Mouse (Mus musculus): Measurements from ENCODE around the gene Frmd4a.
A peak's percentile ranks its signal among the peaks of the same experiment; 100 is the strongest.

Frmd4a gene

DNA sequence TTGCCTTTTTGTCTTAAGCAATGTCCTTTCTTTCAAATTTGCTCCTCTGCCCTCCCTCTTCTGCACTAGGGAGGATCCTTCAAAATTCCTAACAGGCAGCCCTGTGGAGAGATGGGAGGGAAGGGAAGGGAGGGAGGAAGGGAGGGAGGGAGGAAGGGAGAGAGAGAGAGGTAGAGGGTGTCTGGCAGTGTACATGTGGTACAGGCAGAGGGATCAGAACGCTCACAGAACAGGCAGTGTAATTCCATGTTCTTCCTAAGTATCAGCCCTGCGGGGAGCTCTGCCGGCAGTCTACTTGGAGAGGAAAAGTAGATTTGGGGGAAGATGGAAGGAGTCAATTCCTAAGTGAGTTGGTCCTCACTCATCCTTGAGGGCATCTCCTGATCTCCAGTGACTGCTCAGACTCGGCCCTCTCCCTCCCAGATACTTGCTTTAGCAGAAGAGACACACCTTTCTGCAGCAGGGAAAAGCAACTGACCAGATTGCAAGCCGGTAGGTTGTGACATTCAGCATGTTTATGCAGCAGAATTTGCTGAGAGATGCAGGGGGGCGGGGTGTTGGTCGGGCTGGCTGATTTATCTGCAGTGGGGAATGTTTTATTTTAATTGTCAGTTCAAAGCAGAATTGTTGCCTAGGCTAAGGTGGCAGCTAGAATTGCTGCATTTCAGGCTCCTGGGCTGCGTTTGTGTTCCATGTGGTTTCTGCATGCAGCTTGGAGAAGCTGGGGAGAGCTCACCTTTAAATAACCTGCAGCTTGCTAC is at the start of gene Frmd4a:
TSS of gene Frmd4a (plus strand) at position 190 of the 761 bp plus-strand sequence.
- DNase-seq: peak; percentile 32

GRCm38 (mm10) chr2:3988876-3989275 is 28.6 kb upstream of the Frmd4a start:
- no peak for DNase-seq

DNA sequence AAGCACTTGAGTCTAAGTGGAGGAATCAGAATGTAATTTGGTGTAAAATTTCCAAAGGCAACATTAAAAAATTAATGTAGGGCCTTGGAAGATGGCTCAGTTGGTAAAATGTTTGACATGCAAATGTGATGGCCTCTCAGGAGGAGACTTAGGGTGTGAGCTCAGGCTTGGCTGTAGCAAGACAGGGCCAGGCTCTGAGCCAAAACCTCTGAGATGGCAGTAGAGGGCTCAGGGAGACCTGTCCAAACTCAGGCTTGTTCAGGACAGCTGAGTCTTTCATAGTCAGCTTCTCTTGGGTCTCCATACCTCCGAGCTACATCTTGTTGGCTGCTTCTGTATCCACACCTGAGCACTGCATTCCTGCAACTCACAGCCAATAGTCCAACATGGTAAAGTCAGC is 27.1 kb upstream of the Frmd4a start:
- no peak for DNase-seq

GRCm38 (mm10) chr2:4018431-4018876 is 937 bp downstream of the Frmd4a start:
- peak; percentile 44 for DNase-seq

DNA sequence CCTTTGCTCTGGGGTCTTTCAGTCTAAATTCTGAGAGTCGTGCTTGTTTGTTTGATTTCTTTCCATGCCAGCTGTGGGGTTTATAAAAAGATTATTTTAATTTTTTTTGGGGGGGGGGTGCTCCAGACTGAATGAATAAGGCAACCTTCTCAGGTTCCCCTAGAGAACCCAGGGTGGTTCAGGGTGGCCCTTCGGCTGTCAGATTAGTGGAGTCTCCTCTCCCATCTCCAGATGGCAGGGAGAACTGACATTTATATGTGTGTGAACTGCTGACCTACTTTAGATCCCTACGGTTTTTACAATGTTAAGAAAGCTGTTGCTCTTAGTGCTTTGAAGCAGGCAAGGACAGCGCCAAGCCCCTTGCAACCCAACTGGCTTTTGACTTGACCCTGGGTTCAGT is 1.4 kb downstream of the Frmd4a start:
- no peak for DNase-seq

DNA sequence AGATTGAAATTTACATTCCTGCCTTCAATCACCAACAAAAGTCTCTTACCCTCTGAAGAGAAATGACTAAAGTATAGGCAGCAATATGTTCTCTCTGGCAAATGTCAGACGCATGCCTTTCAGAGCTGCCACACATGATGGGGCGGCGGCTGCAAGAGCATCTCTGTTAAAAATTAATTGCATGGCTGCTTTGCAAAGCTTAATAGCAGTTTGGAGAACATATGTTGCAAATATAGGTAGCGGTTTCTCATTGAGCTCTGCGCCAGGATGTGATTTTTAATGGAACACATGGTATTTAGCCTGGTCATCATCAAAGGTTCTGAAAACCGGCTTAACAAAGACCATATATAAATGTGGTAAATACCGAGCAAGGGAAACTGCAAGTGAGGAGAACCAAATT is 7.4 kb downstream of the Frmd4a start:
- no peak for DNase-seq

- DNase-seq: no peak
These were observed 11.7 kb downstream of the Frmd4a start for GRCm38 (mm10) chr2:4029031-4029747.

GRCm38 (mm10) chr2:4036153-4036589 is 18.7 kb downstream of the Frmd4a start:
- DNase-seq: peak; percentile 19

- peak; percentile 35 for DNase-seq
These were observed 19.2 kb downstream of the Frmd4a start for GRCm38 (mm10) chr2:4036651-4037117.

- no peak for DNase-seq
These were observed 24.5 kb downstream of the Frmd4a start for GRCm38 (mm10) chr2:4042009-4042408.

- DNase-seq: no peak
These were observed 38.0 kb downstream of the Frmd4a start for GRCm38 (mm10) chr2:4055481-4055880.

- DNase-seq: peak; percentile 21
These were observed 43.2 kb downstream of the Frmd4a start for GRCm38 (mm10) chr2:4060675-4061074.

DNA sequence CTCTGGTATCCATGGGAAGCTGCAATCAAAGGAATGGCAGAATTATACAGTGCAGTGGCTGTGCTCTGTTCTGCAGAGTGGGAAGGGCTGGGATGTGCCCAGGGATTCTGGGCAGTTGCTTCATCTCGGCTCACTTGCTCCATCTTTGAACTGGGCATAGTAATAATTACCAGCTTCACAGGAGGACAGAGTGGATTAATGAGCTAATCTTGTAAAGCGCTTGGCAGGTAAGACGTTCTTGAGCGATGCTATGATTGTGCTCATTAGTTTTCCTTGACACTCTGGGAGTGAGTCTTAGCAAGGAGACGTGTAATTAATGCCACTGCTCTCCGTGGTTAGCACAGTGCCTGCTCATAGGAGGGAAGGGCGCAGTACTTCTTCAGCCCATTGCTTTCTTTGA is 54.3 kb downstream of the Frmd4a start:
- DNase-seq: no peak

DNA sequence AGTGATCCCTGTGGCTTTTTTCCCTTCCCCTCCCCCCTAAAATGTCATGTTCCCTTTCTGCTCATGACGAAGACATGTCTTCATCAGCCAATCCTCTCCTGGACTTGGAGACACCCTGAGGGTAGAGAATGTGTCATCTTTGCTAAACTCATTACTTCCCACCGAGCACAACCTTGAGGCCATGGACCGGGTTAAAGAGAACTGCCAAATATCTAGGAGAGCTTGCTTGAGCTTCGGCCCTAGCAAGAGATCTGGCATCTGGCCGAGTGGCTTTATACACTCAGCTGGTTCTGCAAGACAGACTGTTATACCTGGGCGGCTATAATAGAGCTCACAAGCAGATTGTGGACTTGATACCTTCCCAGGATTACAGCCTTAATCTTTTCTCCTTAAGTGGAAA is 66.4 kb downstream of the Frmd4a start:
- no peak for DNase-seq

DNA sequence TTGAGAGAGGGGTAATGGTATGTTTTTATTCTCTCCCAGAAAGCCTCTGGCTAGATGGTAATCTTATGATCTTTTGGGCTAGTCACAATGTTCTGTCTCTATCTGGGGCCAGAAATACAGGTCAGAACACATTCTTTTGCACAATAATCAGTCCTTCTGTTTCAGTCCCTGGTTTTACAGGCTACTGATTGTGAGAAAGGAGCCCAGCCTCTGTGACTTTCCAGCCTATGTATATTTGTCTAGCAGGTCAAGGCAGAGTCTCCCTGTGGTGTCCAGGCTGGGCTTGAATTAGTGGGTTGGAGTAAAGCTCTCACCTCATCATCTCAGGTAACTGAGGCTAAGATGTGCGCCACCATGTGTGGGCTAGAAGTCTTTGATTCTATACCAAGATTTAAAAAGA is 80.1 kb downstream of the Frmd4a start:
- DNase-seq: no peak

DNA sequence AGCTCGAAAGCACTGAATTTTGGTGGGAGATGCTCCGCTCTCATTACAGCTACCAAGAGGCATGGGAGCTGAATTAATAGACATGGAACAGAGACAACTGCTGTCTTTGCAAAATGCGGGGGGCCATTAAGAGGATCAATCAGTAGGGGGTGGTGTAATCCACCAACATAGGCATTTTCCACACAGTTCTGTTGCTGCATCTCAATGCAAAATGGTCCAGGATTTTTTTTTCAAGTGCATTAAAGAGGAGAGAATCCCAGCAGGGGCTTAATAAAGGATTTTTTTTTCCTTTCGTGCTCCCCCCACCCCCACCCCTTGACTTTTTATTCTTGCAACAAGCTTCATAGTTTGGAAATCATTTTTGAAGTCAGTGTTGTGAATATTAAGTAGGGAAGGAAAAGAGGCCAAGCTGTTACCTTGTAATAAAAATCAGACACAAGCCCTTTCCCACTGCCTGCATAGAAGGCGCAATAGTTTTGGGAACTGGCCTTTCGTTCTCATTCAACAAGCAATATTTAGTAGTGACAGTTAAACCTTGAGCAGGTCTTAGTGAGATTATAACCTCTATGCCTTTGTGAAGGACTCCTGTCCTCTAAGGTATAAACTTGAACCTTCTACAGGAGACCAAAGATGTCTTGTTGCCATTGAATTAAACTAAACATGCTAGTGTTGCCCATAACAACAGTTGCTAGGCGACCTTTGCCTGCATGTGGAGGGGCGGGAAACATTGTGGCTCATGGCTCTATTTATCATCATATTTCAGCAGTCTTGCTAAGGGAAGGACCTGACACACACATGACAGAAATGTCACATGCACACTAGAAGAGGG is 81.6 kb downstream of the Frmd4a start:
- peak; percentile 31 for DNase-seq

DNA sequence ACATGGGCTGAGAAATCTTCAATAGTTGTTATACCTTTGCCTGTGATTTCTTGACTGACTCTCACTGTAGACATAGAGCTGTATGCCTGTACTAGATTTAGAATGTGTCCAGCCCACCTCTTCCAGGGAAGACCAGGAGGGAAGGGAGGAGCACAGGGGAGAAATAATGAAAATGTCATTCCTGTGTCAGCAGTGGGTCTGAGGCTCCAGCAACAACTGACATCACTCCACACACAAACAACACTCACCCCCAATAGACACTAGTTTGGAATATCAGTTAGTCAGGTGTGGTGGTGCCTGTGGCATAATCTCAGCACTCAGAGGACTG is 82.2 kb downstream of the Frmd4a start:
- DNase-seq: no peak

DNA sequence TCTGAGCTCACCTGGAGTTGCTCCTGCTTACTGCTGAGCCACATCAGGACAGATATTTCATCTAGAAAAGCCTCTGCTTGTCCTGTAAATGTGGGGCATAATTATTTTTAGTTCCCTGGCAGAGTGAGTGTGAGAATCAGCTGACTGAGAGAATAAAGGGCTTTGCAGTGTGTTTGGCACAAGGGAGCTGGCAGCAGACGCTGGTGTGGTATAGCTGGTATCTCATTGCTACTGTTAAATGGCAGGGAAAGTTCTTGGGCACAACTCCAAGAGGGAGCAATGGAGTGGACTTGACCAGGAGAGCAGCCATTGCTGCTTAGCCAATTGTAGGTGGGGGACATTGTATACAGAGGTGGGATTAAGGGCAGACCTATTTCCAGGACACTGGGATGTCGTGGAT is 83.9 kb downstream of the Frmd4a start:
- no peak for DNase-seq

- DNase-seq: no peak
These were observed 95.9 kb downstream of the Frmd4a start for GRCm38 (mm10) chr2:4113303-4113920.

DNA sequence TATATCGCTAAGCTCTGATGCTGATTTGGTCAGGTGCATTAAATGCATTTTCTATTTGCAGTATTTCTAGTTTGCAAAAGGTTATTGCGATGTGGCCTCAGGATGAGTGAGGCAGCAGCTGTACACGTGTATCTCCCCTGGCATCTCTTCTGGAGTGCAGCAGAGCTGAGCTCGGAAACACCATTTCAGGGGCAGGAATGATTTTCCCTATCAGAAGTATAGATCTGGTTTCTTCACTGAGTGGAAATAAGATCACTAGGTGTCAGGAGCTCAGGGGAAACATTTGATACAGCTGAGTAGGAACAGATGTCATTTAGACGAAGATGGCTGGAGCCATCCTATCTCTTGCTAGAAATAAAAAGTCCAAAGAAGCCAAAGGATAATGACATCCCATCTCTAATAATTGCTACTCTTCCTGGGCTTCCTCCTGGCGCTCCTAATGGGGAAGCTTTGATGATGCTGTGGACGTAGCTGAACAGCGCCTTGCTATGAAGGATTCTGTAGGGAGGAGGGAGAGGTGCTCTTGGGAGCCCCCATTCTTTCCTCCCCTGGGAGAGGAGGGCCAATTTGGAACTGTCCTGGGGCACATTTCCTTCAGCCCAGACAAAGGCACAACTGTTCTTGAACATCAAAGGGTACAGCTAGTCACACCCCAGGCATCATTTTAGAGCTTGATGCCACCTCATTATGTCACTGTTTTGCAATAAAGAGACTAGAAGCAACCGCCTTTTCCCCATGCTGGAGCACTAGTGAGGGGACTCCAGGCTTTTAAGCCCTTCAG is 102.4 kb downstream of the Frmd4a start:
- no peak for DNase-seq

- no peak for DNase-seq
These were observed 113.7 kb downstream of the Frmd4a start for GRCm38 (mm10) chr2:4131216-4131615.

- no peak for DNase-seq
These were observed 120.0 kb downstream of the Frmd4a start for GRCm38 (mm10) chr2:4137493-4137892.
